Mouse (Mus musculus) liver, embryonic 14.5 days (tissue): Measurements from ENCODE around the gene Apom.

Source experiments
- CTCF ChIP-seq: IDR thresholded peaks from 2 replicates; pipeline ENCODE4 v1.5.1; 2016; ENCODE audit warnings: antibody characterized with exemption, low read depth, control low read depth
- EP300 ChIP-seq: IDR thresholded peaks from 2 replicates; pipeline ENCODE4 v1.6.1; 2016; ENCODE audit warnings: antibody characterized with exemption, low read depth

- TF ChIP-seq CTCF (no peak), EP300 (no peak)
Observed at GRCm38 (mm10) chr17:35147922-35148639, 16.2 kb upstream of the Apom start.
